Mouse (Mus musculus) thymus, postnatal 14 days (tissue): ENCODE measurements around the gene Olfr1061.
"Not testable (repeated sequence)": the region's sequence is repeated elsewhere in the genome, so short reads cannot be mapped to it uniquely, and the experiment has no call there.

Source experiments
- DNase-seq: peaks from one replicate; pipeline ENCODE4 v3.0.0; 2021

Gene Olfr1061

DNA sequence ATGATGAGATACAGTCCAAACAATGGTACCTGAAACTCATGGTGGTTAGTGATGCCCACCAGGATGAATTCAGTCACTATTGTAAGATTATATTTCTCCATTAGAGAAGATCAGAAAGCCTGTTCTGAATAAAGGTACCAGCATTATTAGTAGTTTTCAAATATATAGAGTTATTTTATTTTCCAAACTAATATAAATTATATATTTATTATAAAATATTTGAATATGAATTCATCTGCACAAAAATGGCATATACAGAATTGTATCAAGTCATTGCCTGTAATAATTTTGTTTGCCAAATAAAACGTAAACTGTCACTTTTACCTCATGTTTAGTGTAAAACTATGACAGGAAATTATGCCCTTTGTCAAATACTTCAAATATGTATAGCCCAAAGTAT lies at the start of gene Olfr1061:
Gene Olfr1061, minus strand, starts transcription at position 101 of the 400 bp plus-strand sequence.
- DNase-seq, result no peak

DNA sequence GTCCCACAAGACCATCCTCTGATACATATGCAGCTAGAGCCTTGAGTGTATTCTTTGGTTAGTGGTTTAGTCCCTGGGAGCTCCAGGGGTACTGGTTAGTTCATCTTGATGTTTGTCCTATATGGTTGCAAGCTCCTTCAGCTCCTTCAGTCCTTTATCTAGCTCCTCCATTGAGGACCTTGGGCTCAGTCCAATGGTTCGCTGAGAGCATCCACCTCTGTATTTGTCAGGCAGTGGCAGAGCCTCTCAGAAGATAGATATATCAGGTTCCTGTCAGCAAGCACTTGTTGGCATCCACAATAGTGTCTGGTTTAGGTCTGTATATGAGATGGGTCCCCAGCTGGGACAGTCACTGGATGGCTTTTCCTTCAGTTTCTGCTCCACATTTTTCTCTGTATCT lies 46.6 kb upstream of the Olfr1061 start:
- no peak for DNase-seq

DNA sequence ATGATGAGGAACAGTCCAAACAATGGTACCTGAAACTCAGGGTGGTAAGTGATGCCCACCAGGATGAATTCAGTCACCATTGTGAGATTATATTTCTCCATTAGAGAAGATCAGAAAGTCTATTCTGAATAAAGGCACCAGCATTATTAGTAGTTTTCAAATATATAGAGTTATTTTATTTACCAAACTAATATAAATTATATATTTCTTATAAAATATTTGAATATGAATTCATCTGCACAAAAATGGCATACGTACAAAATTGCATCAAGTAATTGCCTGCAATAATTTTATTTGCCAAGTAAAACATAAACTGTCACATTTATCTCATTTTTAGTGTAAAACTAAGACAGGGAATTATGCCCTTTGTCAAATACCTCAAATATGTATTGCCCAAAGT lies 42.3 kb upstream of the Olfr1061 start, which contains the start of gene Olfr1066:
Gene Olfr1066, minus strand, starts transcription at position 101 of the 400 bp plus-strand sequence.
- no peak for DNase-seq

DNA sequence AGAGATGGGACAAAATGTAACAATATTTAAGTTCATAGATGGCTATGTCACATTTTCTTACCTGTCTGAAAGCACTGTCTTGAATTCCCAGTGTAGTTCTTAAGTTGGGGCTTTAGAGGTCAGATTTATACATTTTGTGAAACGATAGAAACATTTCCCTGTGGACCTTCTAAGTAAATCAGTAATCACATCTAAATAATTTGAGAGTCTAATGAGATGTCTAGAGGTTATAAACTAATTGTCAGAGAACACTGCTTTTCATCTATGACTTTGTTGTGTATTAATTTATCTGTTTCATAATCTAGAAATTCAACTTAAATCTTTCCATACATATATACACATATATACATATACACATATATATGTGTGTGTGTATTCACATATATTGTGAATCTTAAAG lies 36.6 kb upstream of the Olfr1061 start, which contains the start of gene Olfr1065:
Gene Olfr1065, minus strand, starts transcription at position 101 of the 400 bp plus-strand sequence.
- not testable (repeated sequence) for DNase-seq

DNA sequence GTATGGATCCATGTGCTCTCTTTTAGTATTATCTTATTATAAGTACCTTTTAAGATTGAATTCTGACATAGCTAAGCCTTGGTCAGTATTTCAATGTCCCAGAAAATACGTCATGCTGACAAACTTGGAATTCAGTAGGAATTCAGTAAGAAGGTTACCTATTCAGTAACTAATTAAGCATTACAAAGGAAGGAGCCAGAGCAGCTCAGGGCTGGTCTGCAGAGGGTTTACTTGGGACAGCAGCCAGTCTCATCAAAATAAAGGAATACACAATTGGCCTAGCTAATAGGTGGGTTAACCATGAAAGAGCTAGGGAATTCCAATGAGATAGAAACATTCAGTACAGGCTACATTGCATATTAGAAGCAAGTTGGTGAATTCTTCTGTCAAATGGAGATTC lies 28.3 kb upstream of the Olfr1061 start:
- DNase-seq, result not testable (repeated sequence)

DNA sequence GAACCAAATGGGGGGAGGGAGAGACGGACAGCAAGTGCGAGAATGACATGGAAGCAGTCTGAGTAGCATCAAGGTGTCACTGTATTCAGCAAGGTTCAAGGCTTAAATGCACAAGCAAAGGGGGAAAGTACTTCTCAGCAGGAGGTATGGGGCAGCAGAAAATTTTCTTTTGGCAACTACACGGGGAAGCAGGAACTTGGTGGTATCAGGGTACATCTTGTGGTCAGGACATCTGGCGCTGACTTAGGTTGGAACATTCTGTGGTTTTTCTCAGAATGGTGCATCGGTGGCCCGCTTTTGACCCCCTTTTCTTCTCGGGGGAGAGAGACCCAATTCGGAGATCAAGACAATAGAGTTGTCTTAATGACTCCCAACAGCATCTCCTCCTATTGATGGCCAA lies 14.7 kb upstream of the Olfr1061 start:
- DNase-seq, result peak; percentile 9

DNA sequence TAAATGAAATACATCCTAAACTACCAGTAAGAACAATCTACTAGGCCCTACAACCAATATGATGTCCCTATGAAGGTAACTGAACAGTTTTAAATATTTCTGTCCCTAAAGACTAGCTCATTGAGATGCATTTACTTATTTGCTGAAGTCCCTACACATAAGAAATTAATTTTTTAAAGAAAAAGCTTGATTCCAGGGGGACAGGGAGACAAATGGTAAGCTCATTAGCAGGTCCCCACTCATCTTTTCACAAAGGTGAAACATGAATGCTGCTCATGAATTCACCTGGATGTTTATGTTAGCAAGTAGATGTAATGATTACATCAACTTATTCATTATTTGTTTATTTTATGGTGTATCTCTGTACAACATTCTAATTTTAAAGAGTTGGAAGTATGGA lies 12.8 kb upstream of the Olfr1061 start, which contains the start of gene Olfr1062:
Gene Olfr1062, minus strand, starts transcription at position 101 of the 400 bp plus-strand sequence.
- not testable (repeated sequence) for DNase-seq

DNA sequence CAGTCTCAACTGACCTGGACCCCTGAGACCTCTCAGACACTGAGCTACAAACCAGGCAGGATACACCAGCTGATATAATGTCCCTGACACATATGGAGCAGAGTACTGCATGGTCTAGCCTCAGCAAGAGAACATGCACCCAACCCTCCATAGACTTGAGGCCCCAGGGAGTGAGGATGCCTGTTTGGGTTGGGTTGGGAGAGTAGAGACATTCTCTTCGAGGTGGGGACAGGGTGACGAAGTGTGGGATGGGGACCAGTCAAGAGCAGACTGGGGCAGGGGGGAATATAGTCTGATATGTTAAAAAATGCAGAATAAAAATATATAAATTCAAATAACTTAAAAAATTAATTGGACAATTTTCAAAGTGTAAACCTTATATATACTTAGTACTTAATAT lies 18.7 kb downstream of the Olfr1061 start:
- DNase-seq, result no peak

DNA sequence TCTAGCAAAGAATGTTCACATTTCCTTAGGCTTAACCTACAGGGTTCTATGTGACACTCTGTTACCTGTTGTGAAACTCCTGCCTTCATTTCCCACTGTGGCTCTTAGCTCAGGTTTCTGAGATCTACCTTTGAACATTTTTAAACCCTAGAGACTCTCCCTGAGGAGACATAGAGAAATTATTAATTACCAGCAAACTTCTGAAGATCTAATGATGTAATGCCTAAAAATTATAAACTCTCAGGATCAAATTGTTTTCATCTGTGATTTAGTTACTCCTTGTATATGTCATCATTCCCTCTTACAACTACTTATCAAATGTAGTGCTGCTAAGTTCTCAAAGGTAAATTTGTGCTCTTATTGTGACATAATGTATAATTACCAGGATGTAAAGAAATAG lies 25.4 kb downstream of the Olfr1061 start, which contains the start of gene Olfr1058:
Gene Olfr1058, minus strand, starts transcription at position 101 of the 400 bp plus-strand sequence.
- DNase-seq, result not testable (repeated sequence)

DNA sequence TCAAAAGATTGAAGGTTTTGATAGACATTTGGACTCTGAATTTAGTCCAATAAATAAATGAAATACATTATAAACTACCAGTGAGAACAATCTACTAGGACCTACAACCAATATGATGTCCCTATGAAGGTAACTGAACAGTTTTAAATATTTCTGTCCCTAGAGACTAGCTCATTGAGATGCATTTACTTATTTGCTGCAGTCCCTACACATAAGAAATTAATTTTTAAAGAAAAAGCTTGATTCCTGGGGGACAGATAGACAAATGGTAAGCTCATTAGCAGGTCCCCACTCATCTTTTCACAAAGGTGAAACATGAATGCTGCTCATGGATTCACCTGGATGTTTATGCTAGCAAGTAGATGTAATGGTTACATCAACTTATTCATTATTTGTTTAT lies 35.6 kb downstream of the Olfr1061 start, which contains the start of gene Olfr1057:
Gene Olfr1057, minus strand, starts transcription at position 101 of the 400 bp plus-strand sequence.
- no peak for DNase-seq

DNA sequence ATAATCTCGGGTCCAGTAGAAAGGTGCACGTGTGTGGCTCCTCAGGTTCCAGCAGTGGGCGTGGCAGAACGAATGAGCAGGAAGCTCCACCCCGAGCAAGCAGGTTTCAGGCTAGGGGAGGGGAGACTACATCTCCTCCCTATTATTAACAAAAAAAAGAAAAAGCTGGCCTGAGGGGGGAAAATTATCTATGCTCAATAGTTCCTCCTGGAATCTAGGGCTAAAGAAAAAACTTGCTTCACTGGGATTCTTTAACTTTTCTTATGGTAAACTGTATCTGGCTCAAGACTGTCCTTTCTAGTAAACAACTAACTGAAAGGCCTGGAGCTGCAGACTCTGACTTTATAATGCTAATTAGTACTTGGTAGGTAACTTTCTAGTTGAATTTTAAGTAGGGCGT lies 47.5 kb downstream of the Olfr1061 start:
- not testable (repeated sequence) for DNase-seq
